Mouse (Mus musculus) brain, embryonic 14.5 days (tissue): ENCODE measurements around the gene Samd4.

Experiments
- CTCF ChIP-seq: fragments of 200-500 bp; IDR thresholded peaks from 2 replicates; pipeline ENCODE4 v1.5.1; 2012; ENCODE audit warnings: inconsistent platforms, mild to moderate bottlenecking, moderate library complexity, borderline replicate concordance; ENCODE audit not compliant: insufficient read depth, insufficient read length; ENCODE audit errors: extremely low read depth
- POLR2A ChIP-seq: fragments of 200-500 bp; IDR thresholded peaks from 2 replicates; pipeline ENCODE4 v1.6.1; 2012; ENCODE audit warnings: mild to moderate bottlenecking, inconsistent platforms, borderline replicate concordance; ENCODE audit not compliant: poor library complexity, insufficient read depth, insufficient read length, severe bottlenecking; ENCODE audit errors: extremely low read depth

GRCm38 (mm10) chr14:46881581-46882430 is 848 bp upstream of the Samd4 start:
- TF ChIP-seq CTCF (no peak), POLR2A (no peak)
